Mouse (Mus musculus): ENCODE measurements around the gene Usp4.

- TF ChIP-seq CTCF (IDR thresholded peaks at IDR 0.05; ENCODE audit: low read depth) = no peak
- peak; percentile 35; the same call in 1 of the 2 replicates for TF ChIP-seq EP300 (IDR thresholded peaks at IDR 0.05; ENCODE audit: low read depth)
These were observed 2.1 kb downstream of the Usp4 start for GRCm38 (mm10) chr9:108349727-108350126.
